Mouse (Mus musculus) lung, adult 2 months (tissue): Measurements from ENCODE around the gene Ephb4. TPM values are rescaled to one million over a fixed set of nuclear protein-coding genes. Genes with fewer than 3 reads are reported as not detected.

ENCODE experiments used
- DNase-seq: peaks from one replicate; pipeline ENCODE4 v3.0.0; 2022
- H3K4me1 ChIP-seq: fragments of 200-500 bp; 2 replicates; pipeline ENCODE4 v1.6.1; 2011; ENCODE audit warnings: low read length; ENCODE audit not compliant: control insufficient read depth, insufficient read depth
- H3K4me3 ChIP-seq: fragments of 200-500 bp; replicated peaks from 2 replicates; pipeline ENCODE3; 2011; ENCODE audit warnings: low read depth, mild to moderate bottlenecking, control low read depth, low read length; ENCODE audit errors: extremely low read depth
- CTCF ChIP-seq: fragments of 200-500 bp; IDR thresholded peaks from 2 replicates; pipeline ENCODE4 v1.5.1; 2011; ENCODE audit warnings: mild to moderate bottlenecking, low read length, control low read depth; ENCODE audit not compliant: insufficient read depth
- POLR2A ChIP-seq: fragments of 200-500 bp; IDR thresholded peaks from 2 replicates; pipeline ENCODE4 v1.6.1; 2011; ENCODE audit warnings: low read depth, mild to moderate bottlenecking, control low read depth, low read length, borderline replicate concordance; ENCODE audit errors: extremely low read depth
- WGBS: fragments of 180-500 bp; shearing (Covaris S2); methylation state at CpG from one replicate; pipeline ENCODE4 v1.1.7; 2018; 5-methylcytosine and 5-hydroxymethylcytosine counted together
- polyA plus RNA-seq: library from polyadenylated mRNA; depleted of rRNA; stranded (reverse); fragments of >200 nt; gene quantifications from 2 replicates; pipeline ENCODE4 v1.2.3, GENCODE M21; 2012; rRNA removed

Gene Ephb4
- 105 and 123 TPM in 2 replicates for polyA plus RNA-seq

- Histone ChIP-seq H3K4me3 (peak within 1 kb of the TSS; percentile 79), H3K4me1 (peaks cover 15% of the 10 kb centered on the region)
- DNase-seq = peak; percentile 88
- WGBS = 1% methylated on average over 32 of the region's 32 CpGs
- 0 out of 2 replicates have a peak, but pooled peaks have one; percentile 3 for TF ChIP-seq CTCF
- TF ChIP-seq POLR2A = peak; percentile 95; the same call in 1 of the 2 replicates
Measured at GRCm38 (mm10) chr5:137349384-137350204, at the start of gene Ephb4. Gene Ephb4 (plus strand): TSS chr5:137350109.

- no peak for DNase-seq
- TF ChIP-seq POLR2A (no peak), CTCF (no peak)
- Histone ChIP-seq H3K4me3 (no peak overlapping the region), H3K4me1 (peaks cover 5% of the 10 kb centered on the region; the same call in 1 of the 2 replicates)
- WGBS = 73% methylated on average over 21 of the region's 21 CpGs
Measured at GRCm38 (mm10) chr5:137301253-137301652, 48.7 kb upstream of the Ephb4 start.

GRCm38 (mm10) chr5:137303609-137304008, 46.3 kb upstream of the Ephb4 start:
- DNase-seq = no peak
- peaks cover 9% of the 10 kb centered on the region for H3K4me1 ChIP-seq
- WGBS = 69% methylated on average over 4 of the region's 4 CpGs
- H3K4me3 ChIP-seq = no peak overlapping the region
- no peak for TF ChIP-seq CTCF
- no peak for TF ChIP-seq POLR2A

DNA sequence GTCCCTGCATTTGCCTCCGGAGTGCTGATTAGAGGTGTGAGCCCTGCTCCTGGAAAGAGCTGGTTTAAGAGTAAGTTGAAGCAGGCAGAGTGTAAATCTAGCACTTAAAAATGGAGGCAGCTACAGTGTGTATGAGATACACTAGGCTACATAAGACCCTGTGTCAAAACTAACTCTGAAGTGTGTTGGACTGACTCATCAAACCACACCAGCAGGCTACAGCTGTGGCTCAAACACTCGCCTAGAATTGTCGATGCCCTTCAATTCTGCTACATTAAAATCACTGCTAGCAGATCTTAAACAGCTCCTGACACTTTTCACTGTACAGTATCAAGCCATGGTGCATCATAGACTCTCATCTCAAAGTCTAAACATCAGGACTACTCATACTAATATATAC, 45.7 kb upstream of the Ephb4 start:
- H3K4me3 ChIP-seq = no peak overlapping the region
- TF ChIP-seq POLR2A (no peak), CTCF (no peak)
- WGBS = 56% methylated on average over 3 of the region's 3 CpGs
- peaks cover 9% of the 10 kb centered on the region for H3K4me1 ChIP-seq
- DNase-seq = no peak

DNA sequence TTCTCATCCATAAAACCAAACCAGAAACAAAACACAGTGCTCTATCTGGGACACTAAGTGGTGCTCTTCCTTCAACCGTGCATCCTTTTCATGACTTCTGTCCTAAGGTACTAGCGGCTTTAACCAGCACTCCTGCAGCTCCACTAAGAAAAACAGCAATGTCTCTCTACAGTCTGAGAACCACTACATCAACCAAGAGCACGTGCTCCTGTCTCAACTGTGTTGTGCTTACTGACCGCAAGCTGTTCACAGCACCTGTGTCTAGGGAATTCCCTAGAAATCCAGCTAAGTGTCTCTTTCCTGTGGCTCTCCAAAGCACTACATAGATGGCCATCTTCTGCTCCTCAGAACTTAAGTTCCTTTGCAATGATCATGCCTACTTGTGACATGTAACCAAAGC, 45.1 kb upstream of the Ephb4 start:
- Histone ChIP-seq H3K4me1 (peaks cover 9% of the 10 kb centered on the region), H3K4me3 (no peak overlapping the region)
- WGBS = 43% methylated on average over 4 of the region's 4 CpGs
- TF ChIP-seq CTCF = no peak
- no peak for TF ChIP-seq POLR2A
- DNase-seq = no peak

DNA sequence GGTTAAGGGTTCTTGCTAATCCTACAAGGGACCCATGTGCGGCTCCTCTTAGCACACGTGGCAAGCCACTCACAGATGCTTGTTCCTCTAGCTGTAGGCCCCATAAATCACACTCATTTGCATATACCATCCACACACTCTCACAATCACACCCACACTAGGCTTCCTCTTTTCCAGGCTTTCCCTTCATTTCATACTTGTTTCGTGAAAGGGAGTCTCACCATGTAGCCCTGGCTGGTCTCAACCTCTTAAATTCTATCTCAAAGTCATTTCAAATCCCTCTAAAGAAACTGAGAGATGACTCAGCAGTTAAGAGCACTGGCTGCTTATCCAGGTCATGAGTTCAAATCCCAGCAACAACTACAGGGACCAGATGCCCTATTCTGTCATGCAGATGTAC, 44.1 kb upstream of the Ephb4 start:
- TF ChIP-seq POLR2A (no peak), CTCF (no peak)
- peaks cover 9% of the 10 kb centered on the region for H3K4me1 ChIP-seq
- 48% methylated on average over 3 of the region's 3 CpGs for WGBS
- no peak overlapping the region for H3K4me3 ChIP-seq
- no peak for DNase-seq

DNA sequence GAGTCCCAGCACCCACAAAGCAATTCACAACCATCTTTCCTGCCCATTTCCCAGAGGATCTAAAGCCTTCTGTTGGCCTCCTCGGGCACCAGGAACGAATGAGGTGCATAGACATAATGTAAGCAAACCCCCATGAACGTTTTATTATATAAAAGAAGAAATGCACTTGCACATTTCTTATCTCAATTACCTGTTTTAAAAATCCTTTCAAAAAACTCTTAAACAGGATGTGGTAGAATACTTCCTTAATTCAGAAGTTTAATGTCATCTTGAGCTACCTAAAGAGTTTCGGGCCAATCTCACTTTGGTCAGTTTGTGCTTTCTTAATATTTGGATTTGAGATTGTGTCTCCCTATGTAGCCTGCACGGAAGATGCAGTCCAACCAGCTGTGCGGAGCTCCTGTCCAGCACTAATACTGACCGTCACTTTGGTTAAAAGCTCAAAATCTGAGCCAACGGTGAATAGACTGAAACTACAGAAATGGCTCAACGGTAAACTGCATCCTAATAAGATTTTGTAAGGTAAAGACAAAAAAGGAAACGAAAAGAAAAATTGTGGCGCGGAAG, 43.4 kb upstream of the Ephb4 start:
- Histone ChIP-seq H3K4me1 (peaks cover 9% of the 10 kb centered on the region), H3K4me3 (peak overlapping the region; percentile 88)
- no peak for DNase-seq
- WGBS = 3% methylated on average over 12 of the region's 12 CpGs
- no peak for TF ChIP-seq POLR2A
- no peak for TF ChIP-seq CTCF

- WGBS = under 1% methylated on average over 57 of the region's 72 CpGs
- peaks cover 9% of the 10 kb centered on the region for H3K4me1 ChIP-seq
- H3K4me3 ChIP-seq = peak within 1 kb of the TSS; percentile 88
- TF ChIP-seq CTCF (no peak), POLR2A (peak; percentile 71; the same call in 1 of the 2 replicates)
- DNase-seq = peak; percentile 85
Measured at GRCm38 (mm10) chr5:137307071-137307912, 42.6 kb upstream of the Ephb4 start, which contains the start of gene Srrt. Gene Srrt (minus strand): TSS chr5:137307674.

- H3K4me1 ChIP-seq = peaks cover 9% of the 10 kb centered on the region
- TF ChIP-seq POLR2A (no peak), CTCF (no peak)
- no peak overlapping the region for H3K4me3 ChIP-seq
- DNase-seq = no peak
- WGBS = 92% methylated on average over 4 of the region's 4 CpGs
Measured at GRCm38 (mm10) chr5:137308356-137308755, 41.6 kb upstream of the Ephb4 start.
